Mouse (Mus musculus): ENCODE data around the gene Gm10428. TPM values are rescaled to one million over a fixed set of nuclear protein-coding genes. Genes with fewer than 3 reads are reported as not detected.
A peak's percentile ranks its signal among the peaks of the same experiment; 100 is the strongest.

Gene Gm10428
- not detected in 2 replicates for polyA plus RNA-seq (2012; rRNA removed)

DNA sequence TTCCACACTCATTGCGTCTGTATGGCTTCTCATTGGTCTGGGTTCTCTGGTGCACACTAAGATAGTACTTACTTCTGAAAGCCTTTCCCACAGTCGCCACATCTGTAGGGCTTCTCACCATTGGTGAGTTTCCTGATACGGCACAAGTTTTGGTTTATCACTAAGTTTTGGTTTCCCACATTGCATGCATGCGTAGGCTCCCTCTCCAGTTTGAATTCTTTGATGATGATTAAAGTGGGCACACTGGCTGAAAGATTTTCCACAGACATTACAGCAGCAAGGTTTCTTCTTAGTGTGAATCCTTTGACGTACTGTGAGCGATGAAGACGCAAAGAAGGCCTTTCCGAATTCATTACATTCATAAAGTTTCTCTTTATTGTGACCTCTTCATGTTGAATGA is at the start of gene Gm10428:
Gene Gm10428, plus strand, starts transcription at position 321 of the 400 bp plus-strand sequence.
- no peak for DNase-seq (ENCODE audit: low read depth)
- TF ChIP-seq POLR2A (IDR thresholded peaks at IDR 0.05; ENCODE audit: borderline replicate concordance, extremely low read depth, insufficient read depth, insufficient read length, poor library complexity, severe bottlenecking) (no peak), CTCF (IDR thresholded peaks at IDR 0.05; ENCODE audit: borderline replicate concordance, extremely low read depth, insufficient read depth, insufficient read length) (no peak)

DNA sequence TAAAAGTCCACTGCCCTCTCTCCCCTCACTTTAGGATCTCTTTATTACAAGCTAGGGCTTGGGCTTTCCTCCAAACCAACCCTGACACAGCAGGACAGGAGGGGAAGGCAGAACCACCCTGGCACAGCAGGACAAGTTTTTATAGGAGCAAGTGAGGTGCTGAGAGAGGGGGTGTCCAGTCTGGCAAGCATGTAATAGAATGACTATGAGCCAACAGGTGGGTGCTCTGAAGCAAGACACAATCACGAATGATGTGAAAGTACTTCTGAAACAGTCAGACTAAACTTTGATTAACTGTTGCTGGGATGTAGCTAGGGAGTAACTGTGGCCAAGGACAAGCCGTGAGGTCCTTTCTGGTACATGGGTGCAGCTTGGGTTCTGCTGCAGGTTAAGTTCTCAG is 46.8 kb upstream of the Gm10428 start:
- TF ChIP-seq POLR2A (IDR thresholded peaks at IDR 0.05; ENCODE audit: borderline replicate concordance, extremely low read depth, insufficient read depth, insufficient read length, poor library complexity, severe bottlenecking) (no peak), CTCF (IDR thresholded peaks at IDR 0.05; ENCODE audit: borderline replicate concordance, extremely low read depth, insufficient read depth, insufficient read length) (no peak)
- DNase-seq (ENCODE audit: low read depth), result no peak

DNA sequence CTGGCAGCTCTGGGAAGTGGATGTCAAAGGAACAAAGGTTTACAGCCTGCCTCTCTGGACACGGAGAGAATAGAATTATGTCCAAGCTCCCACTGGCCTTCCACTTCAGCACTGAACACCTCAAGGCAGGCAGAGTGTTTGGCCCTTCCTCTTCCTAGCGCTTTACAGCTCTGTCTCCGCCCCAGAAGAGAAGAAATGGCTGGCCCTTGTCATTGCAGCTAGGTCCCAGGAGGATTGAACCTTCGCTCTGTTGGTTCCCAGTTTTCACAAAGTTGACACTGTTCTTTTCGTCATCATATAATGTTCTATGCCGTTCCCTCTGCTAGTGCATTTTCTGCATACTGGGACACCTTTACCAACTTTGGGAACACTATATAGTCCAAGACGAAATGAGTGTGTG is 44.6 kb upstream of the Gm10428 start:
- no peak for DNase-seq (ENCODE audit: low read depth)
- TF ChIP-seq CTCF (IDR thresholded peaks at IDR 0.05; ENCODE audit: borderline replicate concordance, extremely low read depth, insufficient read depth, insufficient read length) (no peak), POLR2A (IDR thresholded peaks at IDR 0.05; ENCODE audit: borderline replicate concordance, extremely low read depth, insufficient read depth, insufficient read length, poor library complexity, severe bottlenecking) (no peak)

DNA sequence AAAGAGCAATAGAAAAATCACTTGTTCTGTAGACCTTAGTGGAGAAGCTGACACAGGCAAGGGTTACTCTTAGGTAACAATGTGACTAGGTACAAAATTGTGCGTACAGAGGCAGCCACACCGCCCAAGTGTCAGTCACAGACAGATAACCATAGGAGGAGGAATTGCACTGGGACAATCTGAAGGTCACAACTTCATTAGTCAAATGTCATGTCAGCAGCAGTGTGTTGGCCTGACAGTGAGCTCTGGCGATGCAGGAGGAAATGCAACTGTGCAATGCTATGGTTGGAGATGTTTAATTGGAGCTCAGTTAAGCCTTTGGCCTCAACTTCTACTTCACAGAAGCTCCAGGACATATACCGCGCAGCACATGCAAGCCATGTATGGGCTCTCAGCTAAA is 42.2 kb upstream of the Gm10428 start:
- TF ChIP-seq CTCF (IDR thresholded peaks at IDR 0.05; ENCODE audit: borderline replicate concordance, extremely low read depth, insufficient read depth, insufficient read length) (no peak), POLR2A (IDR thresholded peaks at IDR 0.05; ENCODE audit: borderline replicate concordance, extremely low read depth, insufficient read depth, insufficient read length, poor library complexity, severe bottlenecking) (no peak)
- DNase-seq (ENCODE audit: low read depth), result no peak

DNA sequence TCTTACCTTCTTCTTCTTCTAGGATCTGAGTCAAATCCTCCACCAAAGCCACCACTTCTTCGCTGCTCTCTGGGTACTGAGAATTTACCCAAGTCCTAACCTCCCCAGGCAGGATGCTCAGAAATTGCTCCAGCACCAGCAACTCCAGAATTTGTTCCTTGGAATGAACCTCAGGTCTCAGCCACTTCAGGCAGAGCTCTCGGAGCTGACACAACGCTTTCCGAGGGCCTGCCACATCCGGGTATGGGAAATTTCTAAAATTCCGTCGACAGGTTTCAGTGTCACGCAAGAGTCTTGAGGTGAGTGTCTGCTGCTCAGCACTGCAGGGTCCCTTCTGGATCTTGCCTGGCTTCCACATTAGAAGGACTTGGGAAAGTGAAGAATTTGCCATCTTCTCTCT is 24.6 kb upstream of the Gm10428 start:
- no peak for DNase-seq (ENCODE audit: low read depth)
- TF ChIP-seq CTCF (IDR thresholded peaks at IDR 0.05; ENCODE audit: borderline replicate concordance, extremely low read depth, insufficient read depth, insufficient read length) (no peak), POLR2A (IDR thresholded peaks at IDR 0.05; ENCODE audit: borderline replicate concordance, extremely low read depth, insufficient read depth, insufficient read length, poor library complexity, severe bottlenecking) (no peak)

DNA sequence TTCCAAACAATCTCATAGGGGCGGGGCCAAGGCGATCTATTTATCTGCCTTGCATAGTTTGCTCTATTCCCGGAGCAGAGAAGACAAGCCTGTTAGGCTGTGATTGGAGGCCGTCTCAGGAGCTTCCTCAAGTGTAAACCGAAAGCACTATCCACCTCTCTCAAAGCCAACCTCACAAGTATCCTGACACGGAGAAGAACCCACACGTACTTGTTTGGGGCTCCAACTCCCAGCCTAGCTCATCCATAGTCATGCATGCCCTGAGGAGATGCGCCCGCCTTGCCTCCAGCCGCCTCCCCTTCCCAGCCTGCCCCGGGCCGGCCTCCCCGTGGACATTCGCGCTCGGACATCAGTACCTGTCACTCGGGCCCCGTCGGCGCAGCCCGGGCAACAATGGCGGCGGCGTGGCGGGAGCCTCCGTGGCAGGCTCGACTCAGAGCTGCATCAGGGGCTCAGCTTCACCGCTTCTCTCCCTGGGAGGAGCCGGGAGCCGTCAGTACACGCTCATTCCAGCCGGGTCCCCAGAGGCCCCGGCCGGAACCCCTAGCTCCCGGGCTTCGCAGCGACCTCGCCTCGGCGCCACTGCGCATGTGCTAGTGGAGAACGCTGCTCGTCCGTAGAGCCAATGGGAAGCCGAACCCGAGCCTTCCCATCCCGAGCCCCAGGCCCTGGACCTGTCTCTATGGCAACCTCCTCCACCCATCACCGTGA is 21.4 kb upstream of the Gm10428 start, which contains the start of gene Zfp287:
Gene Zfp287, minus strand, starts transcription at position 595 of the 711 bp plus-strand sequence.
- DNase-seq (ENCODE audit: low read depth), result peak; percentile 97
- TF ChIP-seq POLR2A (IDR thresholded peaks at IDR 0.05; ENCODE audit: borderline replicate concordance, extremely low read depth, insufficient read depth, insufficient read length, poor library complexity, severe bottlenecking) (peak; percentile 89; the same call in 1 of the 2 replicates), CTCF (IDR thresholded peaks at IDR 0.05; ENCODE audit: borderline replicate concordance, extremely low read depth, insufficient read depth, insufficient read length) (no peak)

DNA sequence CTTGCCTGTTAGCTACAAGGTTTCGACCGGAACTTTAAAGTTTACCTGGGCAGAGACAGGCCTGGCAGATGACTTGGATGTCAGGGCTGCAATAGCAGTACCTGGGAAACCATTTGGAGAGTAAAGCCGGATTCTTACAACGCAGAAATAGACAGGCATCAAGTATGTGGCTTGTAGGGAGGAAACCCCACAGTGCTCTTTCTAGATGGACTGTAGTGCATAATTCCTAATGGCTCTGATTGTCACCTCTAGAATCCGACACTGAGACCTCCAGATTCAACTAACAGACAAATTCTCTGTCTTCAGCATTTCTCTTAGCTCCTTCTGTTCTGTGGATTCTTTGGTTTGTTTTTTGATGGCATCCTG is 20.9 kb upstream of the Gm10428 start:
- DNase-seq (ENCODE audit: low read depth), result no peak
- TF ChIP-seq CTCF (IDR thresholded peaks at IDR 0.05; ENCODE audit: borderline replicate concordance, extremely low read depth, insufficient read depth, insufficient read length) (no peak), POLR2A (IDR thresholded peaks at IDR 0.05; ENCODE audit: borderline replicate concordance, extremely low read depth, insufficient read depth, insufficient read length, poor library complexity, severe bottlenecking) (no peak)

DNA sequence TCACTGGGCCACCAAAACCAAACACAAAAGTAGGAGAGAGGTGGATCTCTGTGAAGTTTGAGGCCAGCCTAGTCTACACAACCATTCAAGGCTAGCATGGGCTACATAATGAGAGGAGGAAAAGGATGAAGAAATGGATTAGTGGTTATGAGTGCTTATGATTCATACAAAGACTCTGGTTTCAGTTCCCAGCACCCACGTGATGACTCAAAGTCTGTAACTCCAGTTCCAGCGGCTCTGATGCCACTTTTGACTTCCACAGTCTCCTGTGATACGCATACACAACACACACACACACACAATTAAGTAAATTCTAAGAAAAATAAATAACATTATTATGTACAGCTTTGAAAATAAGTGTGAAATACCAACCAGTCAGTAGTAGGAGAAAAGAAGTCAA is 20.2 kb upstream of the Gm10428 start:
- no peak for DNase-seq (ENCODE audit: low read depth)
- no peak for TF ChIP-seq CTCF (IDR thresholded peaks at IDR 0.05; ENCODE audit: borderline replicate concordance, extremely low read depth, insufficient read depth, insufficient read length)

DNA sequence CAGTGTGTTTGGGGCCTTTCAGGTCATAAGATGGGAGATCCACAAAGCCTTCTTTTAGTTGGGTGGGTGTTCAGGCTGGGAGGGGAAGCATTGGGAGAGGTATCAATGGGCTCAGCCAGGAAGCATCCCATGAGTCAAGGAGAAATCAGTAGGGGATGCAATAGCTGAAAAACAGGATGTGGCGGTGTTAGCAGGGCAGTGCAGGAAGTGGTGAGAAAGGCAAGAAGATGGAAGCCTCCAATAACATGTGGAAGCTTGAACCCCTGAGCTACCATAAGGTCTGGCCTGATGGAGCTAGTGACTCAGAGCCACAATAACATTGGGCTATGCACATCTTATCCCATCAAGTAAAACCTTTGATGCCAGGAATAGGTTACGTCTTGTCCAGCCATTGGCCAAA is 11.7 kb upstream of the Gm10428 start:
- TF ChIP-seq CTCF (IDR thresholded peaks at IDR 0.05; ENCODE audit: borderline replicate concordance, extremely low read depth, insufficient read depth, insufficient read length) (no peak), POLR2A (IDR thresholded peaks at IDR 0.05; ENCODE audit: borderline replicate concordance, extremely low read depth, insufficient read depth, insufficient read length, poor library complexity, severe bottlenecking) (no peak)

DNA sequence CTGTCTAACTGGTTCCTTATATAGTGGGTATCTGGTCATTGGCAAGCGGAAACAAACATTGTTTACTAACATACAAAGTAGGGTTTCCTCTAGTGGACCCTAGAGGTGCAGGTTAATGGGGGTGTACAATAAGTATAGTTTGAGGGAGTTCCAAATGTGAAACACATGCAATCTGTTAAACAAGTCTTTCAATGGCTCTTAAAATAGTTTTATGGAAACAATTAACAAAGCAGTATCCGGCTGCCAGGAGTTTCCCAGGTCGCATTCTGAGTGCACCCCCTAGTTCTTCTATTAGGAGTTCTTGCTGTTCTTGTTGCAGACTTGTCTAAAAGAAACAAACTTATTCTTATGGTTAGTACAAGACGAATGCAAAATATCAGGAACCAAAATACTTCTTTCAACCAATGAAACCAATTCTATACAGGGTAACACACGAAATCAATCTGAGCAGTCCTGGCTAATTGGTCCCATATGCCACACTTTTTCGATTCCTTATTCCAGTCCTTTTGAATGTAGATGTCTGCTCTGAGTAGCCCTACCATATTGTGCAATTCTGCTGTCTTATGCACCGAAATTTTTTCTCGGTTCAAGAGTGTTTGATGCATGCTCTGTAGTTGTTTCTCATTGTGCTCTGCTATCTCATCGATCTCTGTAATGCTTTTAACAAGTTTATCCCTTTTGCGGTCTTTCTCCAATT is 10.5 kb upstream of the Gm10428 start:
- DNase-seq (ENCODE audit: low read depth), result no peak
- no peak for TF ChIP-seq POLR2A (IDR thresholded peaks at IDR 0.05; ENCODE audit: borderline replicate concordance, extremely low read depth, insufficient read depth, insufficient read length, poor library complexity, severe bottlenecking)
- TF ChIP-seq CTCF (IDR thresholded peaks at IDR 0.05; ENCODE audit: borderline replicate concordance, extremely low read depth, insufficient read depth, insufficient read length), result no peak

More for the DNA sequence above, 11.7 kb upstream of the Gm10428 start:
- no peak for DNase-seq (ENCODE audit: low read depth)

DNA sequence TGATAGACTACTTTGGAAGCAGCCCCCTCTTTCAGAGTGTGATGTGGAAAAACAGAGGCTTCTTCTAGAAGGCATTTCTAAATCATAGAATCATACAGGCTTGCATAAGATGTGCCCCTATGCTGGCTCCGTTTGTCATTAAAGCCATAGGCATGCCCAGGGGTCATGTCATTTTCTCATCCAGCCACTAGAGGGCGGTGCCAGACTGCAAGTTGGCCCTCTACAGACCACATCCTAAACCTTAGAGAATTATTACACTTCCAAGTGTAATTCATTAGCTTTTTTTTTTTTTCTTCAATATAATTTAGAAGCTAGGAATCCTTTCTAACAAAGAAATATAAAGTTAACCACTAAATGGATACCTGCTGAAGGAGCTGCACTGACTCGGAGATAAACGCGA is 8.8 kb upstream of the Gm10428 start:
- no peak for TF ChIP-seq POLR2A (IDR thresholded peaks at IDR 0.05; ENCODE audit: borderline replicate concordance, extremely low read depth, insufficient read depth, insufficient read length, poor library complexity, severe bottlenecking)
- peak; percentile 90 for TF ChIP-seq CTCF (IDR thresholded peaks at IDR 0.05; ENCODE audit: borderline replicate concordance, extremely low read depth, insufficient read depth, insufficient read length)
- DNase-seq (ENCODE audit: low read depth), result peak; percentile 81
